Mouse (Mus musculus) G1E (cell line): ENCODE measurements around the gene Mark2. TPM values are rescaled to one million over a fixed set of nuclear protein-coding genes. Genes with fewer than 3 reads are reported as not detected.

Source experiments
- ATAC-seq: 2 replicates; pipeline ENCODE4 v1.8.0; 2016; ENCODE audit warnings: mild to moderate bottlenecking; ENCODE audit not compliant: insufficient number of reproducible peaks, poor library complexity, low FRiP score, severe bottlenecking; ENCODE audit errors: extremely low read depth
- DNase-seq: peaks from one replicate; pipeline ENCODE4 v3.0.0; 2012; ENCODE audit warnings: low spot score
- H3K27me3 ChIP-seq: 2 replicates; pipeline ENCODE4 v1.6.1; 2012; ENCODE audit warnings: mild to moderate bottlenecking, low read length, inconsistent platforms; ENCODE audit not compliant: insufficient read depth
- H3K36me3 ChIP-seq: replicated peaks from 2 replicates; pipeline ENCODE3; 2012; ENCODE audit warnings: mild to moderate bottlenecking, inconsistent platforms
- H3K4me1 ChIP-seq: 2 replicates; pipeline ENCODE4 v1.6.1; 2012; ENCODE audit warnings: low read depth, low read length, inconsistent platforms, mixed read lengths; ENCODE audit not compliant: insufficient read depth
- H3K4me3 ChIP-seq: 2 replicates; pipeline ENCODE4 v1.5.1; 2012; ENCODE audit warnings: low read depth, mild to moderate bottlenecking, inconsistent platforms, low read length, moderate library complexity, mixed read lengths
- H3K9me3 ChIP-seq: replicated peaks from 2 replicates; pipeline ENCODE4 v1.6.1; 2012; ENCODE audit warnings: inconsistent platforms
- CTCF ChIP-seq: IDR thresholded peaks from 2 replicates; pipeline ENCODE4 v1.5.1; 2012; ENCODE audit warnings: low read depth, low read length, inconsistent platforms, mixed read lengths
- GATA1 ChIP-seq: IDR thresholded peaks from 2 replicates; pipeline ENCODE4 v1.6.1; 2012; ENCODE audit warnings: borderline replicate concordance, low read length, inconsistent platforms, mixed read lengths
- GATA2 ChIP-seq: IDR thresholded peaks from 2 replicates; pipeline ENCODE4 v1.6.1; 2012; ENCODE audit warnings: low read depth, low read length, inconsistent platforms, borderline replicate concordance
- POLR2AphosphoS5 ChIP-seq: IDR thresholded peaks from 2 replicates; pipeline ENCODE4 v1.6.1; 2012; ENCODE audit warnings: low read depth, low read length, inconsistent platforms; ENCODE audit not compliant: insufficient replicate concordance
- TAL1 ChIP-seq: conservative IDR thresholded peaks from 2 replicates; pipeline ENCODE4 v1.6.1; 2012; ENCODE audit warnings: low read depth, low read length, inconsistent platforms, mixed read lengths
- polyA plus RNA-seq: library from polyadenylated mRNA; stranded (reverse); fragments of >175 nt; gene quantifications from 2 replicates; pipeline ENCODE4 v1.2.3, GENCODE M21; 2012
- total RNA-seq, 2 experiments: library from RNA; stranded (forward) in 1 of 2; stranded (reverse) in 1 of 2; fragments of 200-1000 nt in 1 of 2; fragments of >200 nt in 1 of 2; fragmentation: Nextera tagmentation in 1 of 2; gene quantifications; 2 replicates each; pipeline ENCODE4 v1.2.3; 2014 to 2017

Mark2 gene
- total and polyA plus RNA-seq, 3 experiments, result 22.0 to 297 (median 182) TPM

DNA sequence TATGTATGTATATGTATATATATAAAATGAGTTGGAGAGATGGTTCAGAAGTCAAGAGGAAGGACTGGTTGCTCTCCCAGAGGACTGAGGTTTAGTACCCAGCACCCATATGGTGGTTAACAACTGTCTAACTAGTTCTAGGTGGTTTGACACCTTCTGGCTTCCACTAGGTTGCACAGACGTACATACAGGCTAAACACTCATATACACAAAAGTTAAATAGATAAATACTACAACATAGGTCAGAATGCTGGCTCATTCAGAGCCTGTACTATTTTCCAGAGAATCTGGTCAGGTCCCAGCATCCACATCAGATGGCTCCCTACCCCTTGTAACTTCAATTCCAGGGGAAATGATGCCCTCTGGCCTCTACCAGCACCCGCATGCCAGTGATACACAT lies 986 bp upstream of the Mark2 start:
- Histone ChIP-seq H3K9me3 (no peaks in the 10 kb centered on the region), H3K4me3 (no peak overlapping the region), H3K4me1 (peaks cover 41% of the 10 kb centered on the region), H3K27me3 (no peaks in the 10 kb centered on the region), H3K36me3 (peaks cover 24% of the 10 kb centered on the region)
- TF ChIP-seq POLR2AphosphoS5 (no peak), GATA1 (no peak), CTCF (no peak), TAL1 (no peak), GATA2 (no peak)
- DNase-seq (no peak), ATAC-seq (no peak)

- DNase-seq (peak; percentile 40), ATAC-seq (no peak)
- Histone ChIP-seq H3K4me3 (peak overlapping the region; percentile 80), H3K27me3 (no peaks in the 10 kb centered on the region), H3K9me3 (no peaks in the 10 kb centered on the region), H3K36me3 (peaks cover 41% of the 10 kb centered on the region), H3K4me1 (peaks cover 53% of the 10 kb centered on the region)
- no peak for TF ChIP-seq CTCF
- TF ChIP-seq GATA2, result no peak
- TF ChIP-seq TAL1, result no peak
- no peak for TF ChIP-seq GATA1
- TF ChIP-seq POLR2AphosphoS5, result no peak
Measured at GRCm38 (mm10) chr19:7340780-7341475, 732 bp downstream of the Mark2 start.

GRCm38 (mm10) chr19:7340371-7340779 lies 1.3 kb downstream of the Mark2 start:
- TF ChIP-seq TAL1 (no peak), POLR2AphosphoS5 (no peak), CTCF (no peak), GATA2 (no peak), GATA1 (no peak)
- H3K9me3 ChIP-seq, result no peaks in the 10 kb centered on the region
- peak overlapping the region; percentile 80 for H3K4me3 ChIP-seq
- ATAC-seq, result no peak
- H3K27me3 ChIP-seq, result no peaks in the 10 kb centered on the region
- H3K36me3 ChIP-seq, result peaks cover 47% of the 10 kb centered on the region
- DNase-seq, result no peak
- H3K4me1 ChIP-seq, result peaks cover 57% of the 10 kb centered on the region

DNA sequence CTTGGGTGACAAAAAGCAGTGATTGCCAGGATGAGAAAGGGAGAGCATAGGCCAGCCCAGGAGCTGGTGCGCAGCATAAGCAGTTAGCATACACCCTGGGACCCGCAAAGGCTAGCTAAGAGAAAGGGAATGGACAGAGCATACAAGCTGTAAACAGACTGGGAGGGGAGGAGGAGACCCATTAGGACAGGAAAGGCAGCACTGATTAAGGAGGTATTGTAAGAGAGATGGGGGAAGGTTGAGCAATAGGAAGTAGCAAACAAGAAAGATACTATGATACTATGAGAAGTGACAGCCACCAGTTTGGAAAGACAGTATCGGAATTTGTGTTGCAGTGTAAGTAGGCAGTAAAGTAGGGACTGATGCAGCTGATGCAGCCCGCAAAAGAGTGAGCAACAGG lies 1.8 kb downstream of the Mark2 start:
- Histone ChIP-seq H3K36me3 (peaks cover 47% of the 10 kb centered on the region), H3K27me3 (no peaks in the 10 kb centered on the region), H3K4me1 (peaks cover 54% of the 10 kb centered on the region), H3K9me3 (no peaks in the 10 kb centered on the region), H3K4me3 (peak overlapping the region; percentile 80)
- ATAC-seq, result no peak
- no peak for DNase-seq
- TF ChIP-seq TAL1, result no peak
- TF ChIP-seq CTCF, result no peak
- TF ChIP-seq POLR2AphosphoS5, result no peak
- no peak for TF ChIP-seq GATA1
- no peak for TF ChIP-seq GATA2

DNA sequence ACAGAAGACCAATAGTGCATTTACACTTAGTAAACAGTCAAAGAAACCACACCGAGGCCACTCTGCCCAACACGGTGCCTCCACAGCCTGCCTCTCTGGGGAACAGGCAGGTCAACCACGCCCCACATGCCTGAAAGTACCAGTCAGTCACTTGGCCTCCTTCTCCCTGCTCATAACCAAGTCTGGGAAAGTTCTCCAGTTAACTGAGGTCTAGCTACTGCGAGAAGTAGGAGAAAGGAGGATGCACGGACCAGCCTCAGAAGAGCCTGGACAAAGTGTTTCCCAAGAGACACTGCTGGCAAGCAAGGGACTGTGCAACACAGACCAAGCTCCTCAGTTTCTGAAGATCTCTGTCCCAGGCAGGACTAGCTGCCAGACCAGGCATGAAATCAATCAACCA lies 2.6 kb downstream of the Mark2 start:
- H3K4me1 ChIP-seq, result peaks cover 54% of the 10 kb centered on the region
- TF ChIP-seq GATA1 (no peak), CTCF (no peak), TAL1 (no peak), GATA2 (no peak)
- no peak for ATAC-seq
- H3K36me3 ChIP-seq, result peaks cover 55% of the 10 kb centered on the region
- H3K4me3 ChIP-seq, result peak overlapping the region; percentile 80; the same call in 1 of the 2 replicates
- H3K9me3 ChIP-seq, result no peaks in the 10 kb centered on the region
- H3K27me3 ChIP-seq, result no peaks in the 10 kb centered on the region
- DNase-seq, result no peak

DNA sequence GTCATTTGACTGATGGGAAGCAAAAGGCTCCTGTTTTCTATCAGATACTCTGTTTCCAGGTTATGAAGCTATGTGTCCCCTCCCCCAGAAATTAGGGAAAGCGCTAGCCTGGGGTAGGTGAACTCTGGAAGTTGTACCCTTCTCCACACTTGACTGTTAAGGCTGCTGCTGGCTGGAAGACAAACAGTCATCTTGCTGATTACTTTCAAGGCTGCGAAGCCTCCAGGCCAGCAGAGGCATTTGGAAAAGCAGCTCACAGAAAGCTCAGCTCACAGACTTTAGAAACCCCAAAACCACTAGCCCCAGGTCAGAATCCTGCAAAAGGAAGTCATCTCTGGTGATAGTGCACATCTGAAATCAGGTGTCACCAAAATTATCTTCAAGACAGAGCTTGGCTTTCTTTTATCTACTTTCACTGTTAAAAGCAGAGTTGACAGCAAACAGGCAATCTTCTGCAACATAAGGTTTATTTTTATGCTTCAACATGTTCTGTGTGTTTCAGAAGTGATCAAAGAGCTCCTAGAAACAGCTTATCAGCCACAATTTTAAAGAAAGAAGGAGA lies 3.8 kb downstream of the Mark2 start:
- ATAC-seq, result no peak
- peaks cover 66% of the 10 kb centered on the region for H3K36me3 ChIP-seq
- no peaks in the 10 kb centered on the region for H3K9me3 ChIP-seq
- TF ChIP-seq POLR2AphosphoS5 (no peak), CTCF (no peak), GATA2 (no peak), TAL1 (no peak), GATA1 (no peak)
- no peaks in the 10 kb centered on the region for H3K27me3 ChIP-seq
- H3K4me1 ChIP-seq, result peaks cover 56% of the 10 kb centered on the region
- DNase-seq, result no peak
- H3K4me3 ChIP-seq, result no peak overlapping the region
